Mouse (Mus musculus): ENCODE data around the gene Gm10273. TPM values are rescaled to one million over a fixed set of nuclear protein-coding genes. Genes with fewer than 3 reads are reported as not detected.
A peak's percentile ranks its signal among the peaks of the same experiment; 100 is the strongest.

Gm10273 gene
- total RNA-seq, 2 experiments from 2014 or later, result 125 to 130 TPM

DNA sequence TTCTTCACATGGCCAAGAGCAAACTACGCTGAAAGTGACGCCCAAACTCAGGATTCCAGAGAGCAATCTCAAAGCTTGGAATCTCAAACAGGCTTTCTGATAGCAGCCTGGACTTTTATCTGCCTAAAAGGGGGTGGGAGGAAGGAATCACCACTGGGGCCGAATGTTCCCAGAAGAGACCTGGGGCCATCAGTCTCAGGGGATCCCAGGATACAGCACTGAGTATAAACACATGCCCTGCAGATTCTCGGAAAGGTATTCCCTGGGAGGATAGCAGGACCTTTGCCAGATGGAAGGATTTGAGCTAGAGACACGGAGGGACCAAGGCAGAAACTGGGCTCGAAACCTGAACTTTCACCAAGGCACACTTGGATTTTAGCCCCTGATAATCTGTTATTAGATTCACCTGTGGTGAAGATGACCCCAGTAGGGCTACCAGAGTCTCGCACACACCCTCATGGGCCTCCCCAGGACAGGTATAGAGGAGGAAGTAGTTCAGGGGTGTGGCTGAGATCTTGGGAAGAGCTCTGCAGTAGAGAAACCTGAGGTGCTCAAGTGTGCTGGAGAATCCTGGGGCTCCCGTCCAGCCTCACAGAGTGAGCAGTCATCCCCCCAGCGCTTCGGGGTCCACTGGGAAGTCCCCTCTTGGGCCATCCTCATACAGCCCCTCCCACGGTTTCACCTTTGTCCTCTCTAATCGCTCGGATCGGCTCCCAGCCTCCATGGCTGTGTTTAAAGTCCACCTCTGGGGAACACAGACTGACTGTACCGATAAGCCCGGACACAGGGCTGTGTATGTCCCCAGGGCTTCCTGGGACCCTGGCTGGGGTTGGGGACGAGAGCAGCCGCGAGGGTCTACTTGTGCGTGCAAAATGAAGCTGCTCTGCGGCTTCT lies 7.7 kb downstream of the Gm10273 start, which contains the start of gene Pla2g12b:
Gene Pla2g12b (plus strand): TSS at position 762 of the 894 bp plus-strand sequence.
- DNase-seq, result no peak
- intact Hi-C loops (cut with DNase I), result no loop called here

DNA sequence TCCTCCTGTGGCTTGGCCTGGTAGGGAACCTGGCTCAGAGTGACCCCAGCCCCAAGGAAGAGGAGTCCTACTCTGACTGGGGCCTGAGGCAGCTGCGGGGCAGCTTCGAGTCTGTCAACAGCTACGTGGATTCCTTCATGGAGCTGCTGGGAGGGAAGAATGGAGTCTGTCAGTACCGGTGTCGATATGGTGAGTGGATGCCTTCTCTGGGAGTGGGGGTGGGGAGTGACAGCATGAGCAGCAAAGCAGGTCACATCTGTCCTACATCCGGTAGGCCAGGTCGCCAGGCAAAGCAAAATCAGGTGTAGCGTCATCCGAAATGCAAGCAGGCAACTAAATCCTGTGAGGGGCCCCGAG lies 8.3 kb downstream of the Gm10273 start:
- intact Hi-C loops (cut with DNase I), result no loop called here
- DNase-seq, result no peak

DNA sequence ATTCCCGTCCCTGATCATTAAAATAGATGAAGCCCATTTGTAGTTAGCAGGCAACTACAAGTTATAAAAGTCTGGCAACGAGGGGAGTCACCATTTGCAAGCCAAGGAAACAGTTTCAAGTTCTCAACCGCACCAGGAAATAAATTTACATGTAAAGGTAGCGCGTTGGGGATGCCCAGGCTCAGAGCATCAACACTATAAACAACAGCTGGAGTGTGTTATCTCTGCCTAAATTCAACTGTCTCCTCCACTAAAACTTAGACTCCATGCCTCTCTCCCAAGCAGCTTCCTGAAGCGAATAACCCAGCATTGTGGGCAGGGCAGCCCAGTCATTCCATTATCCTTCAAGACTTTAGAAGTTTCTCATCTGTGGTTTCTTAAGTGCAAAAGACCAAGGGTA lies 13.1 kb downstream of the Gm10273 start:
- intact Hi-C loops (cut with DNase I), result no loop called here
- no peak for DNase-seq

DNA sequence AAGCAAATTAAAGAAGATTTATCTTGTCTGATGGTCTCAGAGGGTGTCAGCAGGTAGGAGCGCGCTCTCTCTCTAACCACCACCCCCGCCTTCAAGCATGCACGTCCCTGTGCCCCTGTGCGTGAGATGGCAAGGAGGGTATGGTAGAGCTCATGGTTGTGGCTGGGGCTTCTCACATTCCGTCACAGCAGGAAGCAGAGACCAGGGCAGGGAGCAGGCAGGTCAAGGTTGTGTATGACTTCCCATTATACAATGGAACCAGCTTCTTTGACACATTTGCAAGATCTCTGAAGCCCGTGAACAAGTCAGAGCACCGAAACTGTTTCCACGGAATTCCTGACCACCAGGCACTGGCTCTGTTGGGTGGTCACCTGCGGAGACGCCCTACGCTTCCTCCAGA lies 14.8 kb downstream of the Gm10273 start:
- DNase-seq, result no peak
- intact Hi-C loops (cut with DNase I), result no loop called here

DNA sequence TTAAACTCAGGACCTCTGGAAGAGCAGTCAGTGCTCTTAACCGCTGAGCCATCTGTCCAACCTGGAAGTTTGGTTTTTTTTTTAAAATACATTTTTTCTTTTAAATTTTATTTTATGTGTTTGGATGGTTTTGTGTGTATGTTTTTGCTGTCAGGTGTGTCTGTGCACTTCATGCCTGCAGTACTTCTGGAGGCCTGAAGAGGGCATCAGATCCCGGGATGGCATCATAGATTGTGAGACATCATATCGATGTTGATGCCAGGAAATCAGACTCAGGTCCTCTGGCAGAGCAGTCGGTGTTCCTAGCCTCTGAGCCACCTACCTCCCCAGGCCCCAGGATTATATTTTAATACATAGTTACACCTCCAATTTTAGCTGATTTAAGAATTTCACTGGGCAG lies 18.3 kb downstream of the Gm10273 start:
- no peak for DNase-seq
- intact Hi-C loops (cut with DNase I), result no loop called here

DNA sequence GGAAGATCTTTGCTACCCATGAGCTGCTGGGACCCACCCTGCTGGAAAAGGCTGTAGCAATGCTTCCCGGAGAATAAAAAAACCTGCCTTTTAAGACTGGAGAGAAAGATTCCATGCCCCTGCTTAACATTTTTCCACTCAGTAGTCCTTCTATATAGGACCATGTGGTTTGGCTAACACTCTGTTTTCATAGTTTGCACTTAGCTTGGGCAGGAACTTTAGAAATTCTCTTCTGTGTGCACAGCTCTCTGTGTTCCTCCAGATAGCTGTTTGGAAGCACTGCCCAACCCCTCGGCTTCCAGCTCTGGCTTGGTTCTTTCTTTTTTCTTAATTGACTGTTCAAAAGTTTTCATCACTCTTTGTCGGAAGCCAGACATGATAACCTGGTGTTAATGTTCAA lies 21.2 kb downstream of the Gm10273 start:
- no peak for DNase-seq
- intact Hi-C loops (cut with DNase I), result no loop called here

DNA sequence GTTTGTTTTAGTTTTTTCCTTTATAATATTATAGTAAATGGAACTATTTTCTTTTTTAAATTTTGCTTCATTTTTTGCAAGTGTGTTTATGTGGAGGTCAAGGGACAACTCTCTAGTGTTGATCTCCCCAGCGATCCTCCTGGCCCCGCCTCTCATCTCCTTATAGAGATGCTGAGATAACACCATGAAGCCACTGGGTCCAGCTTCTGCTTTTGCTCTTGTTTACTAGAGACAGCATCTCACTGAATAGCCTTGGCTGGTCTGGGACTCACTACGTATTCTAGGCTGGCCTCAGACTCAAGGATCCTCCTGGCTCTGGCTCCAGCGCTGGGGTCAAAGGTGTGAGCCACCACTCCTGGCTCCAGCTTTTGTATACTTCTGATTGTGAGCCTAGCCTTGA lies 24.1 kb downstream of the Gm10273 start:
- intact Hi-C loops (cut with DNase I), result no loop called here
- DNase-seq, result no peak

DNA sequence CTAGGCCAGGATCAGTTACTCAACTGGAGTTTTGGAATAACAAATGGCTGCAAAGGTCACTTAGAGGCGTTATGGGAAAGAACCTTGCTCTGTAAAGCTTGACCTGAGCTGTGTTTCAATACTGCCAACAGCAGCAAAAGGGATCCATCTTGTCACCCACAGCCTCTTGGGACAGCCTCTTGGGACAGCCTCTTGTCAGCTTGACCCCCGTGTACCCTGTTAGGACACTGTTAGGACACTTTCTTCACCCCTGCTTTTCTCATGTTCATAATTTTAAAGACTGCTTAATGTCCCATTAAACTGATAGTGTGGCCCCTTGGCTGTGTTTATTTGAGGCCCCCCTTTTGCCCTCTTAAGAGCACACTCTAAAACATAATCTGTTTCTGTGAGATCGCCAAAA lies 29.0 kb downstream of the Gm10273 start:
- DNase-seq, result no peak
- intact Hi-C loops (cut with DNase I), result no loop called here

DNA sequence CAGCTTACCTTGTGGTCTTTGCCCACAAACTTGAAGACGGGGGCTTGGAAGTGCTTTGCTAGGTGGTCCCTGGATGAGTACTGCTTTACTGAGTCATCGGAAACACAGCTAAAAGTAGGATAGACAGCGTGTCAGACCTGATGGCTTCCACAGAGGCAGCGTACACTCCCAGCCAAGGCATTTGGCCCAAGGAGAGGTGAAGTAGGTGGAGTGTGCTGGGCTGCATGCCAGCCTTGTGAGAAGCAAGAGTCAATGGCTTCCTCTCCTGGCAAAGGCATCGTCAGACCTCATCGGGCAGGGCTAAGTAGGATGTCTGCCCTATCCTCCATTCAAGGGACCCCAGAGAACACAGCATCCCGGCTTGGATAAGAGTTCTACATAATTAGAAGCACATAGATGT lies 29.9 kb downstream of the Gm10273 start:
- intact Hi-C loops (cut with DNase I), result no loop called here
- peak; percentile 79 to 83 for DNase-seq

DNA sequence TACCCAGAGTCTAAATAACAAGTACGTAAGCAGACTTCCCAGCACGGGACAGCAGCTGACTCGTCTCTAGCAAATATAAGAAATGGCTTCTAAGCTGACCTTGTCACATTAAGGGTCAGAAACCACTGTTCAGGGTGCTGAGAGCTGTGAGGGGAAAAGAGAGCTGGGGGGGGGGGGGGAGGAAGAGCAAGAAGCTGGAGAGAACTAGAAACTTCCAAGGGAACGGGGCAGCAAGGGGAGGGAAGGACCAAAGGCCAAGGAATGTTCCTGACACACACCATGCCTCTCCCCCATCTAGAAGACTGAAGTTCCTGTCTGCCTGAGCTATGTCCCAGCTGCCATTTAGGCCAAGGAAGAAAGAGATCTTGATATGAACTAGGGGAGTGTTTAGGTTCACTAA lies 30.9 kb downstream of the Gm10273 start:
- intact Hi-C loops (cut with DNase I), result no loop called here
- DNase-seq, result no peak

DNA sequence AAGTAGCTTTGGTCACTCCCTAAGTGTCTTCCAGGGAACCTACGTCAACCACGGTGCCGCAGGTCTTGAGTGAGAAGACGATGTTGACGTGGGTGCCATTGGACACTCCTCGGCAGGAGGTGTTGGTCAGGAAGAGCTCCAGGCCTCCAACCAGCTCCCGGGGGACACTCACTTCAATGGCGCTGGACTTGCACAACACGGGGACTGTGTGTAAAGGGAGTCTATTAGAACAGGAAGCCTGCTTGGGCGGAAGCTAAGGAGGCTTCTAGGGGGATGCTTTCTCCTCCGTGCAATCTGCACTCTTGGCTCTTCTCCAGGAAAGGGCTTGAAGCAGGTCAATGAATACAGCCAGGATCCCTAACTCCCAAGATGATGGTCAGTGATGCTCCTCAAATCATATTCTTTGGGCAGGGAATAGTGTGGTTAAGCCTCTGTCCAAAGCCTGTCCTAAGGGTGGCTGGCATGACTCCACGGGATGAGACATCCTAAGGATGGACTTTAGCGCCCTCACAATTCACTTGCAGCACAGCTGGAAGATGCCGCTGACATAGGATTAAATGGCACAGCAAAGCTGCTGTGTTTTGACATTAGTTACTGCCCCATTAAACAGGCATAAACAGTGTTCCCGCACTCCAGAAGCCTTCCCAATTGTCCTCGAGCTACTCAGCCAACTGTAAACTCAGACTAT lies 34.2 kb downstream of the Gm10273 start:
- intact Hi-C loops (cut with DNase I), result no loop called here

DNA sequence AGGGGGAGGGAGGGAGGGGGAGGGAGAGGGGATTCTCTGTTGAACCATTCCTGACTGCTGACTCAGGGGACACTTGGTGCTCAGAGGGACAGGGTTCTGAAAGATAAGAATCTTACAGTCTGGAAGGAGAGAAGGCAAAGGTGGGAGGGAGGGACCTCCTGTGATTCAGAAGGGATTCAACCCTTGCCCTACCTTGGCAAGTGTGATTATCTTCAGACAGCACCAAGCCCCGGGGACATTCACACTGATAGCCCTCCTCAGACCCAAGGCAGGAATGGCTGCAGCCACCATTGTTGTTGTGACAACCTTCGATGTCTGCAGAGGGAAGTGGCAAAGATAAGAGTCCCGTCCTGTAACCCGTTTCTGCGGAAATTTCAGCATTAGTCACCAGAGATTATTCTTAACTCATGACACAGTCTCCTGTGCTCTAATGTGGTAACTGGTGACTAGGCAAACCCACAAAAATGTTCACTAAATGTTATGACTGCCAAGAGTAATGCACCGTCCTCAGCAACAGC lies 35.3 kb downstream of the Gm10273 start:
- no peak for DNase-seq

More for the DNA sequence above, 34.2 kb downstream of the Gm10273 start:
- DNase-seq, result no peak

DNA sequence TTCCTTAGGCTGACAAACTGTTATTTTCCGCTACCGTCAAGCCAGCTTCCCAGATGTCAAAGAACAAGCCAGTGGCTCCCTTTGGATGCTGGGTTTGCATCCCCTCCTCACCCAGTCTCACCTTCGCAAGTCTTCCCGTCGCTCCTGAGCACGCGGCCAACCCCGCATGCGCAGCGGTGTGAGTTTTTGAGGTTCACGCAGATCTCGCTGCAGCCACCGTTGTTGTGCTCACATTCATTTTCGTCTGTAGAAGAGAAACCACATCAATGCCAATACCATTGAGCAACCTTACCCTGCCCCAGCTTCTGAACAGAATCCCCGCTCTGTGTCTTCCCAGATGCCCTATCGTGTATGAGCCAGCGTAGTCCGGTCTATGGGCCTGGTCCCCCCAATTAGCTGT lies 40.3 kb downstream of the Gm10273 start:
- no peak for DNase-seq
- intact Hi-C loops (cut with DNase I), result no loop called here

More for the DNA sequence above, 35.3 kb downstream of the Gm10273 start:
- intact Hi-C loops (cut with DNase I), result no loop called here

DNA sequence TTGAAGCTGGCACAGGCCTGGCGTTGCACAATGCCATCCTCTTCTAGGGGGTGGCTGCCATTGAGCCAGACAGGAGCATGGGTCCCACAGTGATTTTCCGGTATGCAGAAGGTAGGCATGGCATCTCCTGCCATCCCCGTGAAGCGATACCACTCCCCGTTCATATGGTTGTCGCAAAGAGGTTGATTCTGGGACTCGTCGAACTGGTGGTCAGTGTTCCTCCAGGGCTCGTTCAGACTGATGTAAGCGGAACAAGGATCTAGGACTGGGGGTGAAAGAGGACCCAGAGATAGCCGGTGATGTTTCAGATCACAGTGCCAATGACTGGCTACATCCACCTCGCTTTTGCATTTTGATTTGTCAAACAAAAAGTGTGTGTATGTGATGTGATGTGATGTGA lies 43.2 kb downstream of the Gm10273 start:
- intact Hi-C loops (cut with DNase I), result no loop called here

DNA sequence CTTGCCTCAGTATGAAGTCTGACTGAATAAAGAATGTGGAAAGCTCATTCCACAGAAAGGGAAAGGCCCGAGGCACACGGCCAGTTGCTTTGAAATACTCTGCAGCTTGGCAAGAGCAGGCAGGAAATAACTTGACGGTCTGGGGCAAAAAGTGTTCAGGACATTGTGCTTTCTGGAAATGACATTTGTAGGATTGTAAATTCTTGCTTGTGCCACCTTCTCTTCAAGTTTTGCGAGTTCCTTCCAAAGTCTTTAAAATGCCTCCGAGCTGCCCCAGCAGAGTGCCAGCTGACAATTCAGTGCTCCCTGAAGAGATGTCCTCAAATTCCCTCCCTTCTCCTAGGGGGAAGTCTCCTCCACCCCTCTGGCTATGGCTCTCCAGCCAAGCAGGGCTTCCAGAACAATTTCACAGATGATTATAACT lies 44.1 kb downstream of the Gm10273 start:
- intact Hi-C loops (cut with DNase I), result no loop called here
- peak; percentile 76 to 80 for DNase-seq

More for the DNA sequence above, 43.2 kb downstream of the Gm10273 start:
- no peak for DNase-seq

DNA sequence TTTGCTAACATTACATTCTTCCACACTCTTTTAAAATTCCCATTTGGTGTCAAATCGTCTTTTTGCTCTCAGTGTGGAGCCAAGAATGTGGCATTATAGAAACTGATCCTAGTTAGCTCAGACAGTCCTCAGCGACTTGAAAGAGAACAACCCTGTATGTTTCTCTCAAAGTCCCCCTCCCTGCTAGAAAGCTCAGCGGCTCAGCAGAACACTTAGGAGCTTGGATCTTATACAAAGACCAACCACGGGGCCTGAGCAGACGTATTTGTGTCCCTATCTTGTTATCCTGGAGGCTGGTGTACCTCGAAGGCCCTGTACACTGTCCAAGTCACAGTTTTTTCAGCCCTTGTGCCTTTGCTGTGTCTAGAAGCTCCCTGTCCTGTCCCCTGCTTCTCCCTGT lies 44.7 kb downstream of the Gm10273 start:
- DNase-seq, result no peak
- intact Hi-C loops (cut with DNase I), result no loop called here

DNA sequence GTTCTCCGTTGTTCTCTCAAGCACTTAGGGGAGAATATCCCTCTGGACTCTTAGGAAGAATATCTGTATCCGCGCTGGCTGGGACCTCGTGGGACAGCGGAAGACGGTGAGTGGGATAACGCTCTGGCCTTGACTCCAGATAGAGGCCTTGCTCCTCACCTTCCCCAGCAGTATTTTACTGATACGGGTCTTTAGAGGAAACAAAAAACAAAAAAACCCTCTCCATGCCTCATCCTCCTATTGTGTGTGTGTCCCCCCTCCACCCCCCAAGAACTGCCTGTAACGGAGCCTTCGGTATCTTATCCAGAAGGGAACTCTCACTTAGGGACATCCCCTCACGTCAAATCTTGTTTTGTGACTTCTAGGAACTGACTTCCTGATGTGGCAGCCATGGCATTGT lies 46.3 kb downstream of the Gm10273 start, which contains the start of gene Oit3:
Gene Oit3 (minus strand): TSS at position 44 of the 400 bp plus-strand sequence.
- DNase-seq, result no peak
- intact Hi-C loops (cut with DNase I), result no loop called here

DNA sequence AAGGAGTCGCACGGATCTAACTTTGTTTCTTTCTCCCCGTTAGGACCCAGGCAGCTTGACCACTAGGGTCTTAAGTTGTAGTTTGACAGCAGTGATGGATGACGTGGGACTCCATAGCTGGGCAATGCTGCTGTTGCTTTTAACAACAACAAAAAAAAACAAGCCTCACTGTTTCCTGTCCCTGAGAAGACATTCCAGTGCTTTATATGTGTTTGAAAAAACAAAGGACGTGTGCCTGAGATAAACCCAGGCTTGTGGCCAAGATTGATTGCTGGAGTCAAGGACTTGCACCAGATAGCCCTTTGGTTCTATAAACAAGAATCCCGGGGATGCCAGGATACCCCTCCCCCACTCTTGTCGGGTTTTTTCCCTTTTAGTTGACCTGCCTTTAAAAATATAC lies 47.8 kb downstream of the Gm10273 start:
- intact Hi-C loops (cut with DNase I), result no loop called here
- peak; percentile 36 to 39 for DNase-seq

DNA sequence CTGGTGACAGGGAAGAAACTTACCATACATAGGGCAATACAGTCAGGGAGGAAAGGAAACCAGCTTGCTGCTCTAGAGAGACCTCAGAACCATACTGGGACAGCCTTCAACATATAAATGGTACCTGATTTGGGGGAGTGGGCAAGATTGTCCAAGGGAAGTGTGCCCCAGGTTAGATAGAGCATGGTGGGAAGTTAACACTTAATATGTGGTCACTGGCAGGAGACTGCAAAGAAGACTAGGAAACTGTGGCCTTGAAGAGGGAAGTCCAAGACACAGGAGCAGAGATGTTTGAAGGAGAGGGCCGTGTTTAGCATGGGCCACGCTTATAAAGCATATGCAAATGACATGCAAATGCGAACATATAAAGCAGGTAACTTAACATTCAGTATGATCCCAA lies 48.7 kb downstream of the Gm10273 start:
- intact Hi-C loops (cut with DNase I), result no loop called here
- no peak for DNase-seq

DNA sequence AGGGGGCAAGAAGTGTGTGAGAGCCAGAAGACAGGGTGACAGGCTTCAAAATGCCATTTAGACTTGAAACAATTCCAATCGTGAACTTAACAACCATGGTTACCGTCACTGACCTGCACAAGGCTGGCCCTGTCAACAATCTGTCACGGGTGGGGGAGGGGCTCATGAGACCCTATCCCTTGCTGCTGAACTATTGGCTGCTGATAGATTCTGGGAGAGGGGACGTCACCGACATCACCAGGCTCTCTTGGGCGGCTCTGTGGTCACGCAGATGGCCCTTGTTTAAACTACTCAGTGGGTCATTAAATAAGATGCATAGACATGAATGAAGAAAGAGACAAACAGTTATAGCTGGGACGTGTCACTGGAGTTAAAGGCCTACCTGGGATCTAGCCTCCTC lies 49.2 kb downstream of the Gm10273 start:
- intact Hi-C loops (cut with DNase I), result no loop called here
- DNase-seq, result no peak

All from heart, postnatal 10 days (tissue).